Mouse (Mus musculus) embryo, embryonic 9.5 days (tissue): Measurements from ENCODE around the gene Ifna2.

ENCODE experiments used
- DNase-seq: peaks from one replicate; pipeline ENCODE4 v3.0.0-alpha.2; 2017; ENCODE audit errors: extremely low spot score

Gene Ifna2

GRCm38 (mm10) chr4:88653644-88654043 is 30.1 kb downstream of the Ifna2 start:
- DNase-seq, result no peak

DNA sequence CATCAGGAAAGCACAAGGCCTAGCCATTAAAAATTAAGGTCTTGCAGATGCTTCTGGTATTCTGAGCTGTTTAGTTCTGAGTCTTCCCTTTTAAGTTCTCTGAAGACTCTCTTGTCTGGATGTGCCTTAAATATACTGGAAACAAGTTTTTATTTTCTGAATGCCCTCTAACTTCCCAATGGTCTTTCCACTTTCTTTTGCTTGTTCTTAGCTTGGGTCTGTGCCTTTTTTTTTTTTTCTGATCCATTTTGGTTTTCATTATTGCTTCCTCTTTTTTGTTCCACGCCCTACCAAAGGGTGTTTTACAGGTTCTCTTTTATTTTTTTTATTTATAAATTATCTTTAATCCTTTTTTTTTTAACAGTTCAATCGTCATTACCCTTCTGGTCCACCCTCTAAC is 39.4 kb downstream of the Ifna2 start, which contains the start of gene Ifna13:
Ifna13 (minus strand) TSS at position 101 of the 400 bp plus-strand sequence.
- DNase-seq, result no peak

GRCm38 (mm10) chr4:88642526-88642925 is 41.2 kb downstream of the Ifna2 start:
- peak; percentile 5 for DNase-seq

DNA sequence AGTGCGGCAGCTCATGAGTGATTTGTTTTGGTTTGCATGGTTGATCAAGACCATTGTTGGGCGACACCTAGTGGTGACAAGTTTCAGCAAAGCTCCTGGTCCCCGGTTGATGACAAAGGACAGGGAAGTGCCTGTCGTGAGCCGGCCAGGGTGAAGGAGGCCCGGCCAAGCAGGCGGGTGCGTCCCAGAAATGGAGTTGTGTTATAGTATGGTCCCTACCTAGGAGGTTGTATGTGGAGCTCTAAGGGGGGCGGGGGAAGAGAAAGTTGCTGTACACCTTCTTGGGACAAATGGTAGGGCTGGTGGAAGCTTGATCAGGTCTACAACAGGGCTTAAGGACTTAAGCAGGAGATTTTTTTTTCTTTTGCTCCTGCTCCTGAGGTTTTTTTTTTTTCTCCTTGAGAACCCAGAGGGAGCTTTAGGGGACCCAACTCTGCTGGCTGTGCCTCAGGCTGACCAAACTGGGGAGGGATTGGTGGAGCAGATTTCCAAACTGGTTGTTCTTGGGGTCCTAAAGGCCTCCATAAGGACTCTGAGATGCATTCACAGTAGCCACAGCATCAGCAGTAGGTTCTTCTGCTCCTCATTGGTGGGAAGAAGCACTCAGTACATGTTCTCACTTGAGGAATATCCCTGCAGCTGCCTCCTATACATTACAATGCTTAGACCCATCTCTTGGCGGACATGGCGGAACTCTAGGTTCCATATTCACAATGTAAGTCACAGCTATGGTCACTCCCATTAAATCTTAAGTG is 42.5 kb downstream of the Ifna2 start:
- DNase-seq, result peak; percentile 89

- no peak for DNase-seq
Observed at GRCm38 (mm10) chr4:88640704-88641076, 43.0 kb downstream of the Ifna2 start.

DNA sequence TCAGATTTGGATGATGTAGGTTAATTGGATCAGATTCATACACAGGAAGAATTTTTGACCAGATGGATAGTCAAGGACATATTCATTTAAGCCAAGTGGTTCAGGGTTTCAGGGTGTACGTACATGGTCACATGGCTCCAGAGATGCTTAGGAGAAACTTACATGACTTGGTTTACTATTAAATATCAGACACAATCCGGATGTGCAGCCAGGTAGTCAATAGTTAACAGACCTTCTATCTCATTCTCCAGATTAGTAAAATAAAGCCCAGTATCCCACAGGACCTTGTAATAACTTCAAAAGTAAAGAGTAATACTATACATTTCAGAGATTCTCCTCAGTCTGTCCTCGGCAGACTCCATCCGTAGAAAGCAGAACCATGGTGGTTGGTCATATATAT is 49.4 kb downstream of the Ifna2 start, which contains the start of gene C87499:
C87499 (minus strand) TSS at position 101 of the 400 bp plus-strand sequence.
- no peak for DNase-seq
